Mouse (Mus musculus) common myeloid progenitor, adult 5-6 weeks (primary cell): ENCODE results near the gene Eppin. TPM values are rescaled to one million over a fixed set of nuclear protein-coding genes. Genes with fewer than 3 reads are reported as not detected.
A peak's percentile ranks its signal among the peaks of the same experiment; 100 is the strongest.

Experiments used
- ATAC-seq: replicated peaks from 2 replicates; pipeline ENCODE4 v1.8.0; 2016; ENCODE audit warnings: low read depth, mild to moderate bottlenecking, moderate TSS enrichment, inconsistent platforms; ENCODE audit not compliant: poor library complexity, severe bottlenecking
- total RNA-seq: library from RNA; stranded (forward); fragments of 200-1000, 187-1606 nt; gene quantifications from 2 replicates; pipeline ENCODE4 v1.2.3, GENCODE M21; 2017

The Eppin gene
- total RNA-seq, 1 experiment from 2014 or later = not detected

GRCm38 (mm10) chr2:164562391-164563188 is 30.8 kb downstream of the Eppin start, which contains the start of gene Wfdc2:
Gene Wfdc2 (plus strand): TSS chr2:164562413.
- no peak for ATAC-seq

GRCm38 (mm10) chr2:164560106-164560505 is 33.3 kb downstream of the Eppin start:
- no peak for ATAC-seq

- ATAC-seq = peak; percentile 39
Observed at GRCm38 (mm10) chr2:164558991-164559645, 34.3 kb downstream of the Eppin start.

- no peak for ATAC-seq
Observed at GRCm38 (mm10) chr2:164558426-164558825, 35.0 kb downstream of the Eppin start.

GRCm38 (mm10) chr2:164551502-164551901 is 41.9 kb downstream of the Eppin start:
- no peak for ATAC-seq

GRCm38 (mm10) chr2:164550895-164551269 is 42.5 kb downstream of the Eppin start:
- no peak for ATAC-seq

GRCm38 (mm10) chr2:164549963-164550894 is 43.2 kb downstream of the Eppin start:
- no peak for ATAC-seq

GRCm38 (mm10) chr2:164549338-164549737 is 44.1 kb downstream of the Eppin start:
- no peak for ATAC-seq

- peak; percentile 96 for ATAC-seq
Observed at GRCm38 (mm10) chr2:164544454-164545097, 48.8 kb downstream of the Eppin start.

- ATAC-seq = no peak
Observed at GRCm38 (mm10) chr2:164543745-164544144, 49.6 kb downstream of the Eppin start.

GRCm38 (mm10) chr2:164542598-164542997 is 50.8 kb downstream of the Eppin start:
- ATAC-seq = no peak

GRCm38 (mm10) chr2:164542132-164542531 is 51.3 kb downstream of the Eppin start:
- ATAC-seq = no peak

- ATAC-seq = peak; percentile 31; the same call in 1 of the 2 replicates
Observed at GRCm38 (mm10) chr2:164540652-164541427, 52.6 kb downstream of the Eppin start.

Other genes with a start within 250 kb of the Eppin start
- 10.1 and 10.4 TPM in 2 replicates for gene Slpi, start 204.5 kb downstream of the Eppin start, total RNA-seq
- gene Rbpjl, start 190.5 kb downstream of the Eppin start, total RNA-seq = not detected in 2 replicates
- gene Matn4, start 188.4 kb downstream of the Eppin start, total RNA-seq = not detected in 2 replicates
- 0.05 TPM in 1 of 2 replicates, not detected in the other for gene Sdc4, start 149.7 kb downstream of the Eppin start, total RNA-seq
- gene Sys1, start 136.6 kb downstream of the Eppin start, total RNA-seq = 8.9 and 13.4 TPM in 2 replicates
- gene Gm20458, start 132.6 kb downstream of the Eppin start, total RNA-seq = 0.46 TPM in 1 of 2 replicates, not detected in the other
- not detected in 2 replicates for gene Trp53tg5, start 119.9 kb downstream of the Eppin start, total RNA-seq
- gene Dbndd2, start 107.5 kb downstream of the Eppin start, total RNA-seq = 0.18 TPM in 1 of 2 replicates, not detected in the other
- 30.6 and 33.2 TPM in 2 replicates for gene Pigt, start 96.1 kb downstream of the Eppin start, total RNA-seq
- gene Wfdc2, start 31.2 kb downstream of the Eppin start, total RNA-seq = not detected in 2 replicates
- gene Spint3, start 20.1 kb downstream of the Eppin start, total RNA-seq = not detected in 2 replicates
- gene Wfdc6a, start 8.1 kb downstream of the Eppin start, total RNA-seq = not detected in 2 replicates
- not detected in 2 replicates for gene Wfdc6b, start 19.9 kb upstream of the Eppin start, total RNA-seq
- not detected in 2 replicates for gene Wfdc8, start 20.0 kb upstream of the Eppin start, total RNA-seq
- not detected in 2 replicates for gene Wfdc16, start 45.2 kb upstream of the Eppin start, total RNA-seq
- gene Wfdc10, start 62.5 kb upstream of the Eppin start, total RNA-seq = not detected in 2 replicates
- not detected in 2 replicates for gene Wfdc9, start 63.0 kb upstream of the Eppin start, total RNA-seq
- not detected in 2 replicates for gene Wfdc11, start 80.5 kb upstream of the Eppin start, total RNA-seq
- gene Wfdc13, start 91.5 kb upstream of the Eppin start, total RNA-seq = not detected in 2 replicates
- not detected in 2 replicates for gene Spint4, start 104.9 kb upstream of the Eppin start, total RNA-seq
- gene Spint5, start 121.7 kb upstream of the Eppin start, total RNA-seq = not detected in 2 replicates
- gene Wfdc3, start 152.3 kb upstream of the Eppin start, total RNA-seq = 1.1 TPM in 1 of 2 replicates, not detected in the other
- 26.7 and 29.6 TPM in 2 replicates for gene Dnttip1, start 152.4 kb upstream of the Eppin start, total RNA-seq
- gene Ube2c, start 176.3 kb upstream of the Eppin start, total RNA-seq = 153 and 159 TPM in 2 replicates
- not detected in 2 replicates for gene Tnnc2, start 186.4 kb upstream of the Eppin start, total RNA-seq
- 0.23 TPM in 1 of 2 replicates, not detected in the other for gene Snx21, start 192.2 kb upstream of the Eppin start, total RNA-seq
- 14.0 and 14.8 TPM in 2 replicates for gene Acot8, start 211.3 kb upstream of the Eppin start, total RNA-seq
- 3.0 and 3.7 TPM in 2 replicates for gene Zswim3, start 211.5 kb upstream of the Eppin start, total RNA-seq
- 3.5 and 5.4 TPM in 2 replicates for gene Zswim1, start 229.1 kb upstream of the Eppin start, total RNA-seq
- not detected in 2 replicates for gene Spata25, start 234.9 kb upstream of the Eppin start, total RNA-seq
- 44.4 and 51.1 TPM in 2 replicates for gene Ctsa, start 239.3 kb upstream of the Eppin start, total RNA-seq
- gene Neurl2, start 239.9 kb upstream of the Eppin start, total RNA-seq = 0.55 and 0.87 TPM in 2 replicates